Comparison of ENCODE assay signal across 20 mouse cellular contexts in the genomic region with DNA sequence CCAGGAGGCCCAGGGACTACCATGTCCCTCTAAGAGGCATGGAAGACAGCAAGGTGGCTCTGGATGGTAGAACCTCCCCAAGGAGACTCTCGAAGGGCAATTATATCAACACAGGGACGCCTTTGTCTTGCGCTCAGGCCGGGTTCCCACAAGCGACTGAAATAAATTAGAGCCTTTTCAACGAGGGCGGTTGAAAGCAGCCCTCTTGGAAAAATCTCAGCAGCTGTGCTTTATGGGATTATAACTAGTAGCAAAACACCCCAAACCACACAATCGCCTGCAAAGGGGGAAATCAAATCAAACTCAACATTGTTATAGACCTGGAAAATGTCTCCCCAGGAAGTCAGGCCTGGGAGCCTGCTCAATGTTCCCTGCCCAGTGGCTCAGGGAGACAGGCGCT.
DNase-seq lines count a peak whose midpoint lies in the region; ATAC-seq and TF ChIP-seq lines count a peak whose summit lies in the region.
"Had no signal": no experiment of that assay in that cellular context is flagged by ENCODE, and none has a peak within 500 bp of the region (broad histone marks: within the 10 kb centered on the region; RNA-seq: fewer than 3 reads in every experiment).

No protein-coding gene starts in this region.

- DNase-seq in hindbrain, embryonic 10.5 days (ENCODE audit: low spot score), result no peak
- no peak for DNase-seq in hindbrain, embryonic 11.5 days (ENCODE audit: low spot score)
- DNase-seq in neural tube, embryonic 11.5 days (ENCODE audit: low spot score), result no peak
- peak; percentile 5 for DNase-seq in forebrain, postnatal 0 days
- no peak for DNase-seq in right cerebral cortex, postnatal 4 days
- no peak for DNase-seq in heart, adult 9 months (ENCODE audit: low spot score in 2 of 2)
- DNase-seq: adrenal gland, postnatal 25 days; cerebellum, adult 2 months; gastrocnemius, postnatal 25 days; kidney, postnatal 4 days; lung, postnatal 14 days; right cerebral cortex, postnatal 25 days; thymus, postnatal 14 days had no signal

- no peak overlapping the region for H3K4me2 ChIP-seq in hindbrain, embryonic 11.5 days (replicated peaks; ENCODE audit: low read depth, low read length)
- no peak overlapping the region for H3K4me2 ChIP-seq in neural tube, embryonic 11.5 days (ENCODE audit: low read depth)
- H3K4me2 ChIP-seq in neural tube, embryonic 15.5 days, result no peak overlapping the region
- no peak overlapping the region for H3K4me2 ChIP-seq in forebrain, postnatal 0 days (ENCODE audit: low read depth)
- H3K4me2 ChIP-seq in neural tube, embryonic 13.5 days, result no peak overlapping the region
- H3K4me2 ChIP-seq: heart, embryonic 12.5 days; intestine, embryonic 15.5 days had no signal

- peaks cover 8% of the 10 kb centered on the region; the same call in 1 of the 2 replicates for H3K4me1 ChIP-seq in hindbrain, embryonic 10.5 days (replicated peaks)
- H3K4me1 ChIP-seq in hindbrain, embryonic 11.5 days (replicated peaks; ENCODE audit: control insufficient read depth, insufficient read depth, low read length), result peaks cover 2% of the 10 kb centered on the region; the same call in 1 of the 2 replicates
- H3K4me1 ChIP-seq in neural tube, embryonic 11.5 days (ENCODE audit: control insufficient read depth, insufficient read depth, low read length), result peaks cover 5% of the 10 kb centered on the region; the same call in 1 of the 2 replicates
- H3K4me1 ChIP-seq in neural tube, embryonic 15.5 days, result peaks cover 12% of the 10 kb centered on the region
- no peaks in the 10 kb centered on the region; the same call in 1 of the 2 replicates for H3K4me1 ChIP-seq in forebrain, postnatal 0 days (ENCODE audit: insufficient read depth)
- peaks cover 20% of the 10 kb centered on the region for H3K4me1 ChIP-seq in neural tube, embryonic 13.5 days (replicated peaks)
- H3K4me1 ChIP-seq: heart, embryonic 12.5 days; intestine, embryonic 15.5 days had no signal

- H3K27ac ChIP-seq in hindbrain, embryonic 10.5 days, result peak overlapping the region; percentile 57; the same call in 1 of the 2 replicates
- H3K27ac ChIP-seq in hindbrain, embryonic 11.5 days (ENCODE audit: low read depth, low read length), result no peak overlapping the region
- no peak overlapping the region for H3K27ac ChIP-seq in neural tube, embryonic 11.5 days (ENCODE audit: low read depth, low read length)
- no peak overlapping the region for H3K27ac ChIP-seq in neural tube, embryonic 15.5 days (replicated peaks)
- no peak overlapping the region for H3K27ac ChIP-seq in forebrain, postnatal 0 days (ENCODE audit: low read depth, low read length)
- H3K27ac ChIP-seq in neural tube, embryonic 13.5 days (replicated peaks), result no peak overlapping the region
- H3K27ac ChIP-seq: intestine, embryonic 15.5 days had no signal

- no peak overlapping the region for H3K4me3 ChIP-seq in hindbrain, embryonic 10.5 days
- no peak overlapping the region for H3K4me3 ChIP-seq in hindbrain, embryonic 11.5 days (ENCODE audit: low read depth, low read length)
- H3K4me3 ChIP-seq in neural tube, embryonic 11.5 days (ENCODE audit: low read depth, low read length), result no peak overlapping the region
- H3K4me3 ChIP-seq in neural tube, embryonic 15.5 days (replicated peaks), result no peak overlapping the region
- H3K4me3 ChIP-seq in forebrain, postnatal 0 days (ENCODE audit: low read depth, low read length), result no peak overlapping the region
- no peak overlapping the region for H3K4me3 ChIP-seq in neural tube, embryonic 13.5 days
- H3K4me3 ChIP-seq: heart, embryonic 12.5 days; intestine, embryonic 15.5 days; megakaryocyte, embryonic 14.5 days; myocyte had no signal

- TF ChIP-seq CTCF in forebrain, postnatal 0 days (IDR thresholded peaks at IDR 0.05; ENCODE audit: low read depth), result no peak

- H3K36me3 ChIP-seq in hindbrain, embryonic 10.5 days, result no peaks in the 10 kb centered on the region
- no peaks in the 10 kb centered on the region for H3K36me3 ChIP-seq in hindbrain, embryonic 11.5 days (ENCODE audit: control insufficient read depth, insufficient read depth, low read length)
- H3K36me3 ChIP-seq in neural tube, embryonic 11.5 days (ENCODE audit: control insufficient read depth, insufficient read depth, low read length), result no peaks in the 10 kb centered on the region
- H3K36me3 ChIP-seq in neural tube, embryonic 15.5 days, result no peaks in the 10 kb centered on the region
- H3K36me3 ChIP-seq in forebrain, postnatal 0 days (ENCODE audit: insufficient read depth), result no peaks in the 10 kb centered on the region
- H3K36me3 ChIP-seq in neural tube, embryonic 13.5 days, result no peaks in the 10 kb centered on the region
- H3K36me3 ChIP-seq: heart, embryonic 12.5 days; intestine, embryonic 15.5 days had no signal

- 68% methylated on average over 9 of the region's 9 CpGs for WGBS in hindbrain, embryonic 10.5 days
- WGBS in hindbrain, embryonic 11.5 days, result 60% methylated on average over 9 of the region's 9 CpGs
- WGBS in neural tube, embryonic 11.5 days, result 46% methylated on average over 9 of the region's 9 CpGs
- WGBS in neural tube, embryonic 15.5 days, result 24% methylated on average over 9 of the region's 9 CpGs
- WGBS in forebrain, postnatal 0 days, result 21% methylated on average over 9 of the region's 9 CpGs
- WGBS in neural tube, embryonic 13.5 days, result 18% methylated on average over 9 of the region's 9 CpGs

- H3K9me3 ChIP-seq in hindbrain, embryonic 10.5 days, result no peaks in the 10 kb centered on the region
- no peaks in the 10 kb centered on the region for H3K9me3 ChIP-seq in hindbrain, embryonic 11.5 days (ENCODE audit: control insufficient read depth, low read length)
- H3K9me3 ChIP-seq in neural tube, embryonic 11.5 days (ENCODE audit: control insufficient read depth, low read length), result no peaks in the 10 kb centered on the region
- no peaks in the 10 kb centered on the region for H3K9me3 ChIP-seq in neural tube, embryonic 15.5 days (replicated peaks)
- H3K9me3 ChIP-seq in forebrain, postnatal 0 days (ENCODE audit: low read length), result no peaks in the 10 kb centered on the region
- H3K9me3 ChIP-seq in neural tube, embryonic 13.5 days, result no peaks in the 10 kb centered on the region
- H3K9me3 ChIP-seq: heart, embryonic 12.5 days; intestine, embryonic 15.5 days; megakaryocyte, embryonic 14.5 days had no signal

- no peak overlapping the region for H3K9ac ChIP-seq in hindbrain, embryonic 11.5 days (ENCODE audit: low read depth, low read length)
- 0 out of 2 replicates have a peak overlapping the region, but pooled peaks have one; percentile 5 for H3K9ac ChIP-seq in neural tube, embryonic 11.5 days (ENCODE audit: low read length)
- no peak overlapping the region for H3K9ac ChIP-seq in neural tube, embryonic 15.5 days (replicated peaks)
- H3K9ac ChIP-seq in forebrain, postnatal 0 days, result no peak overlapping the region
- H3K9ac ChIP-seq in neural tube, embryonic 13.5 days, result 0 out of 2 replicates have a peak overlapping the region, but pooled peaks have one; percentile 34
- H3K9ac ChIP-seq: heart, embryonic 12.5 days; intestine, embryonic 15.5 days had no signal

- peaks cover 13% of the 10 kb centered on the region; the same call in 1 of the 2 replicates for H3K27me3 ChIP-seq in hindbrain, embryonic 10.5 days (ENCODE audit: insufficient read depth, poor library complexity, severe bottlenecking)
- H3K27me3 ChIP-seq in hindbrain, embryonic 11.5 days (ENCODE audit: control insufficient read depth, insufficient read depth, low read length), result no peaks in the 10 kb centered on the region
- 0 out of 2 replicates have a peak, but pooled peaks cover 2% of the 10 kb centered on the region for H3K27me3 ChIP-seq in neural tube, embryonic 11.5 days (ENCODE audit: control insufficient read depth, insufficient read depth, low read length)
- peaks cover 6% of the 10 kb centered on the region; the same call in 1 of the 2 replicates for H3K27me3 ChIP-seq in neural tube, embryonic 15.5 days (replicated peaks)
- H3K27me3 ChIP-seq in forebrain, postnatal 0 days (ENCODE audit: insufficient read depth, low read length), result no peaks in the 10 kb centered on the region
- H3K27me3 ChIP-seq in neural tube, embryonic 13.5 days, result peaks cover 12% of the 10 kb centered on the region; the same call in 1 of the 2 replicates
- H3K27me3 ChIP-seq: Patski had no signal

- no peak for ATAC-seq in hindbrain, embryonic 11.5 days (ENCODE audit: low FRiP score)
- ATAC-seq in neural tube, embryonic 11.5 days (ENCODE audit: insufficient read depth, low FRiP score, low TSS enrichment), result no peak
- no peak for ATAC-seq in neural tube, embryonic 15.5 days (ENCODE audit: low FRiP score)
- ATAC-seq in forebrain, postnatal 0 days, result peak; percentile 41
- ATAC-seq in neural tube, embryonic 13.5 days (ENCODE audit: low read depth), result no peak
- ATAC-seq: intestine, embryonic 15.5 days; Patski had no signal

Comparison
In these comparisons a context has a peak if more than half of its experiments do, and no peak if none do; other contexts are left out.
1. H3K9ac ChIP-seq: peak in neural tube, embryonic 11.5 days (single experiment) and neural tube, embryonic 13.5 days (single experiment); none in hindbrain, embryonic 11.5 days (single experiment), neural tube, embryonic 15.5 days (single experiment) and forebrain, postnatal 0 days (single experiment).